ENCODE assay signal across 27 mouse cellular contexts in the genomic region with DNA sequence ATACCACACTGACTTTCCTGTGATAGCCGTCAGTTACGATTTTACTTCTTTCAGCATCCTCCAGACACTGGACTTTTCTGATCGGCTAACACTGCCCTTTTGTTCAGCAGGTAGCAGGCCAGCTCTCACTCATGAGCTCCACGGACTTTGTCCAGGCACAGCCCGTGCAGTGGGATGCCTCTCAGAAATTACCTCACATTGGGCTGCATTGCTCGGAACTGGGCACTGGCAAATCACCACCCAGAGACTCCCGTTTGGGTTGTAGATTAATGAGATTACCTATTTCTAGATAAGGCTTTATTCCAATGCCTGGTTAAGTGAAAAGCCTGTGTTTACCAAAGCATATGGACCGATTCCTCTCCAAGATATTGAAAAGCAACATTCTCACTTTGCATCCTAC.
DNase-seq lines count a peak whose midpoint lies in the region; ATAC-seq lines count a peak whose summit lies in the region.
"Had no signal": no experiment of that assay in that cellular context is flagged by ENCODE, and none has a peak within 500 bp of the region (broad histone marks: within the 10 kb centered on the region; RNA-seq: fewer than 3 reads in every experiment).

No protein-coding gene starts in this region.

- no peaks in the 10 kb centered on the region for H3K36me3 ChIP-seq in kidney, embryonic 16.5 days (ENCODE audit: insufficient read depth, low read length)
- no peaks in the 10 kb centered on the region for H3K36me3 ChIP-seq in midbrain, embryonic 11.5 days (ENCODE audit: control insufficient read depth, insufficient read depth, low read length)
- H3K36me3 ChIP-seq: embryonic facial prominence, embryonic 12.5 days; embryonic facial prominence, embryonic 15.5 days had no signal

- no peaks in the 10 kb centered on the region for H3K27me3 ChIP-seq in kidney, embryonic 16.5 days (ENCODE audit: insufficient read depth, low read length)
- H3K27me3 ChIP-seq in midbrain, embryonic 11.5 days (ENCODE audit: control insufficient read depth, insufficient read depth, low read length) = no peaks in the 10 kb centered on the region
- H3K27me3 ChIP-seq: CH12.LX; embryonic facial prominence, embryonic 12.5 days; embryonic facial prominence, embryonic 15.5 days; heart, embryonic 13.5 days; Patski had no signal

- H3K9me3 ChIP-seq in kidney, embryonic 16.5 days (ENCODE audit: low read length) = no peaks in the 10 kb centered on the region
- H3K9me3 ChIP-seq in midbrain, embryonic 11.5 days (ENCODE audit: control insufficient read depth, low read length) = no peaks in the 10 kb centered on the region
- H3K9me3 ChIP-seq: embryonic facial prominence, embryonic 12.5 days; embryonic facial prominence, embryonic 15.5 days; G1E; heart, embryonic 10.5 days; heart, embryonic 13.5 days had no signal

- H3K4me1 ChIP-seq in kidney, embryonic 16.5 days (ENCODE audit: insufficient read depth, low read length) = no peaks in the 10 kb centered on the region
- H3K4me1 ChIP-seq in midbrain, embryonic 11.5 days (ENCODE audit: control insufficient read depth, insufficient read depth, low read length) = no peaks in the 10 kb centered on the region
- H3K4me1 ChIP-seq: heart, embryonic 13.5 days had no signal

- no peak overlapping the region for H3K9ac ChIP-seq in kidney, embryonic 16.5 days (replicated peaks; ENCODE audit: low read length)
- no peak overlapping the region for H3K9ac ChIP-seq in midbrain, embryonic 11.5 days (ENCODE audit: low read length)
- H3K9ac ChIP-seq: embryonic facial prominence, embryonic 12.5 days; embryonic facial prominence, embryonic 15.5 days; forebrain, postnatal 0 days; heart, embryonic 13.5 days; hindbrain, embryonic 14.5 days had no signal

- DNase-seq in kidney, adult 11 months = peak; percentile 89
- peak; percentile 84 for DNase-seq in kidney, adult 8-10 months
- no peak for DNase-seq in kidney, postnatal 4 days
- DNase-seq in kidney, postnatal 10 days = peak; percentile 50
- DNase-seq in kidney, postnatal 36 days = peak; percentile 77 to 89
- no peak for DNase-seq in midbrain, embryonic 11.5 days (ENCODE audit: low spot score, missing footprints)
- DNase-seq: adrenal gland, postnatal 14 days; B cell, adult 2 months; cerebellum, adult 11 months; cerebellum, adult 2 months; cerebellum, adult 9-11 months; cerebellum, postnatal 25 days; forebrain, postnatal 0 days; gastrocnemius, postnatal 36 days; heart, adult 2 months; heart, postnatal 14 days; heart, postnatal 4 days had no signal

- H3K4me2 ChIP-seq in kidney, embryonic 16.5 days (replicated peaks; ENCODE audit: low read depth, low read length) = no peak overlapping the region
- H3K4me2 ChIP-seq in midbrain, embryonic 11.5 days = no peak overlapping the region
- H3K4me2 ChIP-seq: embryonic facial prominence, embryonic 12.5 days; embryonic facial prominence, embryonic 15.5 days; heart, embryonic 13.5 days; hindbrain, embryonic 14.5 days had no signal

- no peak overlapping the region for H3K4me3 ChIP-seq in kidney, embryonic 16.5 days (ENCODE audit: low read length)
- no peak overlapping the region for H3K4me3 ChIP-seq in midbrain, embryonic 11.5 days (ENCODE audit: low read depth, low read length)
- H3K4me3 ChIP-seq: embryonic facial prominence, embryonic 12.5 days; embryonic facial prominence, embryonic 15.5 days; heart, adult 2 months; heart, embryonic 10.5 days; heart, embryonic 13.5 days had no signal

- H3K27ac ChIP-seq in kidney, embryonic 16.5 days (ENCODE audit: low read length) = no peak overlapping the region
- H3K27ac ChIP-seq in midbrain, embryonic 11.5 days (ENCODE audit: low read depth, low read length) = no peak overlapping the region
- H3K27ac ChIP-seq: embryonic facial prominence, embryonic 12.5 days; embryonic facial prominence, embryonic 15.5 days; heart, adult 2 months; heart, embryonic 10.5 days; heart, embryonic 13.5 days; hindbrain, embryonic 14.5 days had no signal

- no peak; the same call in 1 of the 2 replicates for ATAC-seq in kidney, embryonic 16.5 days (ENCODE audit: low FRiP score, low TSS enrichment)
- no peak for ATAC-seq in midbrain, embryonic 11.5 days (ENCODE audit: low FRiP score)
- ATAC-seq: forebrain, embryonic 14.5 days; forebrain, postnatal 0 days; Patski had no signal

- WGBS in kidney, embryonic 16.5 days = 96% methylated on average over 8 of the region's 8 CpGs
- 95% methylated on average over 8 of the region's 8 CpGs for WGBS in midbrain, embryonic 11.5 days

Comparison
In these comparisons a context has a peak if more than half of its experiments do, and no peak if none do; other contexts are left out.
1. DNase-seq: peak in kidney, adult 11 months (single experiment), kidney, adult 8-10 months (2 of 2), kidney, postnatal 10 days (single experiment) and kidney, postnatal 36 days (2 of 2); none in kidney, postnatal 4 days (0 of 2) and midbrain, embryonic 11.5 days (single experiment).